Mouse (Mus musculus) heart, adult 18-20 months (tissue): ENCODE data around the gene Mecom. TPM values are rescaled to one million over a fixed set of nuclear protein-coding genes. Genes with fewer than 3 reads are reported as not detected.

Experiments
- DNase-seq, 2 experiments: peaks; one replicate each; pipeline ENCODE4 v3.0.0; 2021 to 2022; ENCODE audit warnings: mixed read lengths in 1 of 2
- total RNA-seq, 2 experiments: library from RNA; stranded (reverse); gene quantifications; 2 replicates each; pipeline ENCODE4 v1.2.3; 2021

Gene Mecom
- total RNA-seq, 2 experiments from 2014 or later, result 11.2 to 11.8 TPM

DNA sequence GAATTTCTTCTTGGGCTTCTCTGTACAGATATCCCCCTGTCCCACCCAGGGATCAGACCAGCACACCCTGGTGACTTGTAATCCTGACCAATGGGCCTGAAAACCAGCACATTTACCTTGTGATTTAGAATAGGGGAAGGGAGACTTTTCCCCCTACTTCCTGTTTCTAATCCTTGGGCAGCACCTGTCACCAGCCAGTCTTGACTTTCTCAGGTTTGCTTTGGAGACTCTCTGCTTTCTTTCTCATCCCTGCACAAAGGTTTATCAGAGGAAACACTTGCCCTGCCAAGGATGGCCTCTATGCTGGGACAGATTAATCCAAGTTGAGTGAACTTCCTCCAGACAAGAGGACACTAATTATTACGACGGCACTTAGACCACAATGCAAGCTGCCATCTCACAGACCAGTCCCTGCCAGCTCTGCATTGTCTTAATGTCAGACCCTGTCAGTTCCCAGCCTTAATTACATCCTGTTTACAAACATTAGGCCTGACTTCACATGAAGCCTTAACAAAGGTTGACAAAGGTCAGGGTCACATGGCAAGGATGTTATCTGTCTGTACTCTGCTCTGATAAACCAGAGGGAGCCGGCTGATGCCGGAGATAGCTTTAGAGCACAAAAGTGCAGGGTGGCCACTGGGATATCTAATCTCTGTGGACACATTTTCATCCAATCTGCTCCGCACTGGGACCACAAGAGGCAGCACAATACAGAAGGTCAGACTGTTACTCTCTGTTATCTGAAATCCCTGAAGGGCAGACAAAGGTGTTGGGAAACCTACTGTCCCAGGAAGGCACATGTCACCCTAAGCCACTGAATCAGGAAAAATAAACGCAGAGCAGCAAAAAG is 193.7 kb downstream of the Mecom start:
- DNase-seq, result peak in 1 of 2 experiments; percentile 51

- DNase-seq, result no peak
These were observed 198.5 kb downstream of the Mecom start for GRCm38 (mm10) chr3:30349279-30349678.

DNA sequence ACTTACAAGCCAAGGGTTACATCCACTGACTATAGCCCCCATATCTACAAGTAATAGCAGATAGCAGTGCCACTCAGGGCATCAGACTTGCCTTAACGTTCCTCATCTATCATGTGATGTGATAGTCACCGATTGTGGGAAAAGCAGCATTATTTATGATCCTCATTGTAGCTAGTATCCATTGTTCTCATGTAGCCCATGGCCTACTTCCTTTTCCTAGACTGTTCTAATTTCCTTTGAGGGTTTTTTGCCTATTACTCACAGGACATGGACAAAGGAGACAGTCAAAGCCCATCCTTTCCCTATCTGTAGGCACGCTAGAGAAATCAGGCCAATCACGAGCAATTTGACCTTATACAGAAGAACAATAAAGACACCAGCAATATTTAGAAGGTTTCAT is 203.7 kb downstream of the Mecom start:
- DNase-seq, result no peak

DNA sequence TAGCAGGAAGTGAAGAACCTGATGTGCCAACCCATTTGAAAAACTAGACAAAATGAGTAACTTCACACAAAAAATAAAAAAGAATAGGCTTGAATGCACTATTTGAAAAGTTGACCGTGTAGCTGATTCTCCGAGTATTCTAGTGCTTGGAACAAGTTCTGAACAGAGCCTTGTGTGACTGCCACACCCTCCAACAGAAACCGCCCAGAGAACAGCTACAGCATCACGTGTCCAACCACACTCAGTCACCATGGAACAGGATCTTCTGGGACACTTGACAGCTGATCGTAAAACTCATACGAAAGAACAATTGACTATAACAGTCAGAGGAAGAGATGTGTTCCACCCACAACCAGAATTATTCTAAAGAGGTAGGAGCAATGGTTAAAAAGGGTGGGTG is 215.5 kb downstream of the Mecom start:
- DNase-seq, result peak in 1 of 2 experiments; percentile 16

- no peak for DNase-seq
These were observed 217.3 kb downstream of the Mecom start for GRCm38 (mm10) chr3:30330476-30330875.

DNA sequence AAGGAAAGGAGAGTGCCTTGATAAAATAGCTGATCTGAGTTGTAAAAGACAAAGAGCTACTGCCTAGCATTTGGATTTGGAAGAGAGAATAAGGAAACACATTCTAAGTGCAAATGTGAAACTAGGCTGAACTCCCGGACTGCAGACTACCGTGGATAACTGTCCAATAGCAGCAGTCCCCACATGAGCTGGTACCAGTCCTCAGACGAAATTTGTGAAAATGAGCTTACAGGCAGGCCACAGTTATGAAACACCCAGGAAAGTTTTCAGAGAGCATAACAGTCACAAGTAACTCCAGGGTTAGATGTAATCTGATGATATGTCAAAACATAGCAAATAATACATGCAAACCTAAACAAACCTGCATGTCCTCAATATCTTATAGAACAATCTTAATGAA is 217.8 kb downstream of the Mecom start:
- peak in 1 of 2 experiments; percentile 18 for DNase-seq

DNA sequence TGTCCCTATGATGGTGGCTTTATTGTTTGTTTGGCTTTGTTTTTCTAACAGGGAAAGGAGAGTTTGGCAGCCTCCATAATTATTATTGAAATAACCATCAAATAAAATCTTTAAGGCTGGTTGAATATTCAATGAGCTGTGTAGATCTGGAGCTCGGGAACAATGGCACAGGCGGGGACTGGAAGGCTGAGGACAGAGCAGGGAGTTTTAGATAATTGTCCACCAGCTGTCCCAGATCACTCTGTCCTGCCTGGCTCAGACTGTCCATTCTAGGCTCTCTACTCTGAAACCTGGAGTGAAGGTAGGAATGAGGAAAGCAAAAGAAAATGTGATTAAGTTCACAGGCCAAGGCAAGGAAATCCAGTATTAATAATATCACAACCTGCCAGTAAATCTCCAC is 232.9 kb downstream of the Mecom start:
- no peak for DNase-seq

DNA sequence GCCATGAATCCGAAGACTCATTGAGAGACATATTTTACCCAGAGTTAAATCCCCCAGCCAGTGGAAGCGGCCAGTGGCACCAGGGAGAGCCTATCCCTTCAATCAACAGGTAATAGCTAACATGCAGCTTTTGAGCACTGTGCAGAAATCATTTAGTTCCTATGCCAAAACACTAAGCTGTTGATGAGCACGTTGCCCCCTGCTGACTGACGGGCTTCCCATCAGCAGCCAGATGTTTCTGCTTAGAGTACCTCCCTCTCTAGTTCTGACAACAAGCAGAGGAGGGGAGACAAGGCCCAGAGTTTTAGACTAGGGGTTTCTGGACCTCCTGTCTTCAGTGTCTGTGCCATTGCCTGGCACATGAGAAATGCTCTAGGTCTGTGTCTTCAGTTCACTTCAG is 239.7 kb downstream of the Mecom start:
- no peak for DNase-seq

DNA sequence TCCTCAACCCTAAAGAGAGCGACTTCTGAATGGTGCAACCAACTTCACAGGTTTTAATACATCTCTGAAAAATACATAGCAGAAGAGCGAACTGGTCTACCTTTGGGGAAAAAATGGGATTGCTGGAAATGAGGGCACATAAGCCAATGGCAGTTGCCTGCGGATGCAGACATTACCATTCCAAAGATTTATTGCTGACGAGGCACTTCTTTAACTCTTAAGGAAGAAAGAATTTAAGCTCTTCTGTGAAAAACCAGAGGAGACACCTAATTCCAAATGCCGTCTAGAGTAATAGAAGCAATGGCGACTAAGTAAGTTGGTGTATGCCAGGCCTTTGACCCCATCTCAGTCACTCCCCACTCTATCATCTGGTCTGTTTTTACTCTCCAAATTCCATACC is 240.2 kb downstream of the Mecom start:
- DNase-seq, result no peak

DNA sequence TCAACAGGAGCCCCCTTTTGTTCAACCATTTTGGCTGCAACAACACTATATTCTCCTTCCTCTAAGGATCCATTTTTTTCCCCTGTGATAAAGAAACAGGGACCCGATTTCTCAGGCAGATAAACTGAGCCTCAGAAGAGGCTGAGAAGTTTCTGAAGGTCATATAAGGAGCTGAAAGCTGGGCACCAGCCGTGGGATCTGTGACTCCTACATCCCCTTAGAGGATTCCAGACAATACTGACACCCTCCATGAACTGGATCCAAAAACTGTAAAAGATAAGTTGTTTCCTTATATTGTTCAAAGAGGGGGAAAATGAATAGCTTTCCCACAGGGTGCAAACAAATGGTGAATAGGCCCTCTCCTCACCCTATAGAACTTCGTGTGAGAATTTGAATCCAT is 241.7 kb downstream of the Mecom start:
- DNase-seq, result no peak

GRCm38 (mm10) chr3:30299460-30299859 is 248.3 kb downstream of the Mecom start:
- no peak for DNase-seq

GRCm38 (mm10) chr3:30294433-30294832 is 253.4 kb downstream of the Mecom start:
- DNase-seq, result no peak

DNA sequence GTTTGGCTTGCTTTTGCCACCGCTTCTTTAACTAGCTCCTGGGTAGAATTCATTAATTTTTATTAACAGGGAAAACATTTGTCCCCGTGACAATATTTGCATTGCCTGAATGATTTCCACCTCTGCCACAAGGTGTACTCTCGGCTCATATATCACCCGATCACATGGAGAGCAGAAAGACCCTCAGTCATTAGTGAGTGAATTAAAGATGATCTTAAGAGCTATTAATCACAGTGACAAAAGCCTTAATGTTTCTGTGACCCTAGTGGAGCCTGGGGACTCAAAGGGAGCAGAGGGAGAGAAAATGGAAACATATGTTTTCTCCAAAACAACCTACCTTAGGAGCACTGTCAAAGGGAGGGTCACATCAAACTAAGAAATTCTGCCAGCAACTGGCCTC is 261.3 kb downstream of the Mecom start:
- no peak for DNase-seq

- no peak for DNase-seq
These were observed 263.7 kb downstream of the Mecom start for GRCm38 (mm10) chr3:30284094-30284493.

- no peak for DNase-seq
These were observed 264.2 kb downstream of the Mecom start for GRCm38 (mm10) chr3:30283562-30283961.

DNA sequence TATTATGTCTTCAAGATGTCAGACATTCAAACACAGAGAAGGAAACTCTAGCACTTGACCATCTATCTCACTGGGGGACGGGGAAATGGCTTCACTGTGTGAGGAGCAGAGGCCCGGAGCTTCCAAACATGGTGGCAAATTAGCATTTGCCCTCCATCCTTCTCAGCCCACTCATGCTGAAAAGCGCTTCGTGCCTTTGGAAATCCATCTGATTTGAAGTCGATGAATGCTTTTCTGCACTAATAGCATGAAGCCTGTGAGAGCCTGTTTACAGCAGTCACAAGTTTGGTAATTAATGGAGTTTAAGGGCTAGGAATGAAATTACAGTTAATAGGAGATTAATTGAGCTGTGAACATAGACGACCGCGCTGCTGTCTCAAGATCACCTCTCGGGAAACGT is 270.2 kb downstream of the Mecom start:
- no peak for DNase-seq

- no peak for DNase-seq
These were observed 271.7 kb downstream of the Mecom start for GRCm38 (mm10) chr3:30276099-30276498.

GRCm38 (mm10) chr3:30269253-30269652 is 278.6 kb downstream of the Mecom start:
- DNase-seq, result no peak

GRCm38 (mm10) chr3:30260945-30261344 is 286.9 kb downstream of the Mecom start:
- no peak for DNase-seq

DNA sequence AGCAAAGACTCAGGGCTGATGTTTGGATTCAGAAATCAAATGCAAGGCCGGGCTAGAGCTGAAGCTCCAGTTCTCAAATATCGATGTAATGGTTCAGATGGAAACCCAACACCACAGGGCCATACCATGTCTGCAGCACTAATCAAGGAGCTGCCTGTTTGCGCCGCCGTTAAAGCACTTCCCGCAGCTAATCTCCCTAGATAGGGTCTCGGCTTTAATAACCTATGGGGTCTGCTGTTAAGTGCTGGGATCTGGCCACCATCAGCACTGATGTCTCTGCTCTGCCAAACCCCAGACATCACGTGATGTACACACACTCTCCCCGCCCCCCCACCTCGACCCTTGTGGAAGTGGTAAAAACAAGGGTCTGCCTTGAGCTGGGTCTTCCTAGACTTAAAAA is 289.4 kb downstream of the Mecom start:
- DNase-seq, result no peak

GRCm38 (mm10) chr3:30257776-30258175 is 290.0 kb downstream of the Mecom start:
- no peak for DNase-seq

DNA sequence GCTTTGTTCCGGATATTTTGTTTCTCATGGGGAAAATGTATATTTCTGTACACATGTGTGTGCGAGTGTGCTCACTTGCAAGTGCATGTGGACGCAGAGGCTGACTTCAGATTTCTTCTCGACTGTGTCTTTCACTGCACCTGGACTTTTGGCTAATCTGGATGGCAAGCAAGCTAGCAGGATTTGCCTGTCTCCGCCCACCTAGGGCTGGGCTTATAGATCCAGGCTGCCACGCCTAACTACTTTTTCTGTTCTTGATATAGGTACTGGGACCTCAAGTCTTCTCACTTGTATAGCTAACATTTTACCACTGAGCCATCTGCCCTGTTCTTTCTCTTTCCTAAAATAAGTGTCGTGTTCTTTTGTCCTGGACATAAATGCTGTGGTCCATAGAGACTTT is 290.9 kb downstream of the Mecom start:
- no peak for DNase-seq

DNA sequence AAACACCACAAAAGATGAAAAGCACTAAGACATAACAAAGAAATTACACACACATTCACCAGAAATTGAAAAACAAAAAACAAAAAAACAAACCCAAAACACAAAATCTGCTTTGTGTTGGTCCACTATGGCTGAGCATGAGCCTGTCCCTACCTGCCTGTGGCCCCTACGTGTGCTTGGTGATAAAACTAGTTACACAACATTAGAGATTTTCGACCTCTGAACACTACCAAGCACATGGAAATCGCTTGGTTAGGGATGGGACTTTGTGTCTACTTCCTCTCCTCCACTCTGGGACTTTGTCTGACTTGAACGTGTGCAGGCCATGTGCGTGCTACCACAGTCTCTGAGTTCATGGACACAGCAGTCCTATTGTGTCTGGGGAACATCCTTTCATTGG is 292.0 kb downstream of the Mecom start:
- DNase-seq, result no peak

GRCm38 (mm10) chr3:30254451-30254850 is 293.4 kb downstream of the Mecom start:
- no peak for DNase-seq
